Mouse (Mus musculus) urinary bladder, postnatal 10 days (tissue): ENCODE data around the gene Knstrn.

Experiments used
- DNase-seq: peaks from one replicate; pipeline ENCODE4 v3.0.0; 2022; ENCODE audit warnings: low spot score

Gene Knstrn

GRCm38 (mm10) chr2:118790551-118791525, 23.0 kb upstream of the Knstrn start:
- no peak for DNase-seq

GRCm38 (mm10) chr2:118791591-118792258, 22.1 kb upstream of the Knstrn start:
- no peak for DNase-seq

GRCm38 (mm10) chr2:118792259-118792613, 21.6 kb upstream of the Knstrn start:
- DNase-seq, result no peak

GRCm38 (mm10) chr2:118793636-118794035, 20.2 kb upstream of the Knstrn start:
- no peak for DNase-seq

- no peak for DNase-seq
Measured at GRCm38 (mm10) chr2:118802542-118803118, 11.2 kb upstream of the Knstrn start.

GRCm38 (mm10) chr2:118804474-118804873, 9.3 kb upstream of the Knstrn start:
- DNase-seq, result no peak

- DNase-seq, result no peak
Measured at GRCm38 (mm10) chr2:118805137-118805536, 8.7 kb upstream of the Knstrn start.

- DNase-seq, result no peak
Measured at GRCm38 (mm10) chr2:118805756-118806155, 8.0 kb upstream of the Knstrn start.

- no peak for DNase-seq
Measured at GRCm38 (mm10) chr2:118806860-118807259, 6.9 kb upstream of the Knstrn start.

- DNase-seq, result no peak
Measured at GRCm38 (mm10) chr2:118810861-118811260, 2.9 kb upstream of the Knstrn start.

GRCm38 (mm10) chr2:118812724-118813123, 1.1 kb upstream of the Knstrn start:
- DNase-seq, result no peak

GRCm38 (mm10) chr2:118822800-118823199, 9.0 kb downstream of the Knstrn start:
- no peak for DNase-seq

- DNase-seq, result no peak
Measured at GRCm38 (mm10) chr2:118824396-118824795, 10.6 kb downstream of the Knstrn start.

- DNase-seq, result no peak
Measured at GRCm38 (mm10) chr2:118829096-118829495, 15.3 kb downstream of the Knstrn start.

- no peak for DNase-seq
Measured at GRCm38 (mm10) chr2:118834061-118834460, 20.3 kb downstream of the Knstrn start.

GRCm38 (mm10) chr2:118835115-118835514, 21.3 kb downstream of the Knstrn start:
- DNase-seq, result no peak

- DNase-seq, result no peak
Measured at GRCm38 (mm10) chr2:118838330-118838729, 24.5 kb downstream of the Knstrn start.

- no peak for DNase-seq
Measured at GRCm38 (mm10) chr2:118841186-118841585, 27.4 kb downstream of the Knstrn start.

GRCm38 (mm10) chr2:118841774-118842173, 28.0 kb downstream of the Knstrn start:
- DNase-seq, result no peak

GRCm38 (mm10) chr2:118844427-118844826, 30.6 kb downstream of the Knstrn start:
- DNase-seq, result no peak

GRCm38 (mm10) chr2:118846246-118846645, 32.4 kb downstream of the Knstrn start:
- DNase-seq, result no peak

GRCm38 (mm10) chr2:118851756-118852155, 38.0 kb downstream of the Knstrn start:
- DNase-seq, result no peak
